Mouse (Mus musculus) olfactory bulb, adult 2 months (tissue): ENCODE data around the gene Pip4p1.

Source experiments
- CTCF ChIP-seq: fragments of 200-500 bp; IDR thresholded peaks from 2 replicates; pipeline ENCODE4 v1.5.1; 2012; ENCODE audit warnings: low read depth, mild to moderate bottlenecking, low read length, moderate library complexity; ENCODE audit not compliant: insufficient read depth
- POLR2A ChIP-seq: fragments of 200-500 bp; IDR thresholded peaks from 2 replicates; pipeline ENCODE4 v1.6.1; 2012; ENCODE audit warnings: mild to moderate bottlenecking, low read depth, low read length, moderate library complexity; ENCODE audit not compliant: insufficient read depth

GRCm38 (mm10) chr14:50979631-50980030 lies 49.0 kb upstream of the Pip4p1 start:
- TF ChIP-seq CTCF (no peak), POLR2A (no peak)
